14 mouse cellular contexts compared by ENCODE assay signal in the genomic region with DNA sequence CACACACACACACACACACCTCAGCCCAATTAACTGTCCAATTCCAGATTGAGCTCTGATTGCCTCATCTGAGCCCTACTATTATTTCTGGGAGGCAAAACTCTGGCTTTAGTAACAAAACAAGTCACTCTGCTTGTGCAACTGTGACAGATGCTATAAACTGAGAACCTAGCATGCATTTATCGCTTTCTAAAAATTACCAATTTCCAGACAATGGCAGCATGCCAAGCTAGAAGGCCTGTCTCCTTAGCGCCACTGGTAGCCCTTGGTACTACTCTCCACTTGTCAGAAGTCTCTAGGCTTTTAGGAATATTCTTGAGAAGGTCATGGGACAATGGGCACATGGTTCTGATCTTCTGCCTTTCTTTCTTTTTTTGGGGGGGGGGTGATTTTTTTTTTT.
"Had no signal": no experiment of that assay in that cellular context is flagged by ENCODE, and none has a peak within 500 bp of the region (broad histone marks: within the 10 kb centered on the region; RNA-seq: fewer than 3 reads in every experiment).

No protein-coding gene starts in this region.

- H3K36me3 ChIP-seq: stomach, embryonic 15.5 days had no signal

- H3K4me1 ChIP-seq: kidney, embryonic 15.5 days; limb, embryonic 15.5 days; liver, embryonic 12.5 days; midbrain, embryonic 13.5 days; neural tube, embryonic 13.5 days; stomach, embryonic 15.5 days had no signal

- H3K9me3 ChIP-seq: kidney, embryonic 15.5 days; limb, embryonic 15.5 days; liver, embryonic 12.5 days; midbrain, embryonic 13.5 days; neural tube, embryonic 13.5 days; stomach, embryonic 15.5 days had no signal

- H3K4me3 ChIP-seq: kidney, embryonic 15.5 days; limb, embryonic 15.5 days; liver, embryonic 12.5 days; midbrain, embryonic 13.5 days; neural tube, embryonic 13.5 days; stomach, embryonic 15.5 days had no signal

- H3K4me2 ChIP-seq: kidney, embryonic 15.5 days; limb, embryonic 15.5 days; liver, embryonic 12.5 days; midbrain, embryonic 13.5 days; neural tube, embryonic 13.5 days; stomach, embryonic 15.5 days had no signal

- DNase-seq: kidney, adult 2 months; kidney, postnatal 14 days; layer of hippocampus, postnatal 36 days; retina, postnatal 1 day; right cerebral cortex, postnatal 4 days; spleen, adult 18-20 months; thymus, postnatal 36 days had no signal

- H3K27ac ChIP-seq: kidney, embryonic 15.5 days; limb, embryonic 15.5 days; liver, embryonic 12.5 days; midbrain, embryonic 13.5 days; neural tube, embryonic 13.5 days; stomach, embryonic 15.5 days had no signal

- H3K9ac ChIP-seq: kidney, embryonic 15.5 days; limb, embryonic 15.5 days; liver, embryonic 12.5 days; midbrain, embryonic 13.5 days; neural tube, embryonic 13.5 days; stomach, embryonic 15.5 days had no signal

- ATAC-seq: intestine, embryonic 16.5 days; liver, embryonic 12.5 days; midbrain, embryonic 13.5 days had no signal

- H3K27me3 ChIP-seq: kidney, embryonic 15.5 days; limb, embryonic 15.5 days; liver, embryonic 12.5 days; midbrain, embryonic 13.5 days; neural tube, embryonic 13.5 days; stomach, embryonic 15.5 days had no signal
